Mouse (Mus musculus): ENCODE results near the gene Gnai2.
A peak's percentile ranks its signal among the peaks of the same experiment; 100 is the strongest.
"Not testable (repeated sequence)": the region's sequence is repeated elsewhere in the genome, so short reads cannot be mapped to it uniquely, and the experiment has no call there.

The Gnai2 gene

DNA sequence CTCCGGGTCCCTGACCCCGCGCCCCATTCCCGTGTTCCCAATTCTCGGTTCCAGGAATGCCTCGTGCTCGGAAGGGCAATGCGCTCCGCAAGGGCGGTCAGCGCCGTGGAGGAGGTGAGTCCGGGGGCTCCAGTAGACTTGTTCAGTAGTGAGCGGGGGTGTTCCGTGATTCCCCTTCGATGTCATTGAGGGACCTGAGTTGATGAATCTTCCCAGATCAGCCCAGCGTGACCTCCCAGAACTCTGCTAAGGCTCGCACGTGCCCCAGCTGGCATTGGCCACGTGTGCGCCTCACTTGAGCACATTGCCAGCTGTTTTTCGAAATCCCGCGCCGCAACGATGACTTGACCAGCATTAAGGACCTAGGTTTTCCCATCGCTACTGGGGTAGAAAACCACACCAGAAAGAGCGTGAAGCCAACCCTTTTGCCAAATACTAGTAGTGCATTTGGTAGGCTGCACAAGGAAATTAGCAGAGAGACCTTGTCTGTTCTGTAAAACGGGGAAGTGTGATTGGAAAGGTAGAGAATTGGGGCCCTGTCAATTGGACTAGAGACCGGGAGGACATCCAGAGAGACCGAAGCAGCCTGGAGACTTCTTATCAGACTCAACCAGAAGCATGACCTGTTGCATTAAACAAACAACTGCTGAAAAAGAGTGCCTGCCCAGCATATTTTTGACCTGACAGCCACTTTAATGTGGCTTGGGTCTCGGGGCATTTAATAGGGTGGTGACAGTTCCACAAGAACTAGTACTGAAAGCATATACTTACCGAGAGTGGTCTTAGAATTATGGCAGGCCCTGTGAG is 47.1 kb downstream of the Gnai2 start:
- peak; percentile 71 for DNase-seq (ENCODE audit: low read depth)

DNA sequence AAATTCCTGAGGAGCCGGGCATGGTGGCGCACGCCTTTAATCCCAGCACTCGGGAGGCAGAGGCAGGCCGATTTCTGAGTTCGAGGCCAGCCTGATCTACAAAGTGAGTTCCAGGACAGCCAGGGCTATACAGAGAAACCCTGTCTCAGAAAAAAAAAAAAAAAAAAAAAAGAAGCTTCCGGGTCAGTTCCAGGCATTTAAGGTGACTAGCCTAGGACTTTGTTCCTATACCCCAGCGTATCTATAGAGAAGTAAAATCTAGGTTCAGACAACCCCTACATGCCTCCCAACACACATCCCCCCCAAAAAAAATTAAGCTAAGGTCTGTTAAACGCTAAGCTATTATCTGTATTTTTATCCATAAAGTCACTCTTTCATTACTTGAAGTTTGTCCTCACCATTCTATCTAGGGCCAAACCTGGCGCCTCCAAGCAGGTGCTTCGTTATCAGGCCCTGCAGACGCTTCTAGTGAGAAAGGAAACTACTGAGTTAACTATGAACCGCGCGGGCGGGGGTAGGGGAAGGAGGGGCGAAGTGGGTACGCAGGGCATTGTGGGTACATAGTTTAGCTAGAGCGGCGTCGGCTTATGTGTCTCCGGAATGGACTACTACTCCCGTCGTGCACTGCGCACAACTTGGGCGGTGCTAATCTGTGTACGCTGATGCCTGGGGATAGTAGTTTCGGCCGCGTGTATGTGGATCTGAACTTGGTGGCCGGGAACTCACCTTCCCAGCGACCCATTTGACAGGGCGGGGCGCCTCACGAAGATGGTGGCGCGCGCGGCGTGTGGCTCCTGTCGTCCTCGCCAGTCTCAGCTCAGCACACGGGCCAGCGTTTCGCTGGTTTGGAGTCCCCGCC is 48.0 kb downstream of the Gnai2 start, which contains the start of gene Ifrd2:
TSS of gene Ifrd2 (plus strand) at position 669 of the 859 bp plus-strand sequence.
- peak; percentile 95 for DNase-seq (ENCODE audit: low read depth)

DNA sequence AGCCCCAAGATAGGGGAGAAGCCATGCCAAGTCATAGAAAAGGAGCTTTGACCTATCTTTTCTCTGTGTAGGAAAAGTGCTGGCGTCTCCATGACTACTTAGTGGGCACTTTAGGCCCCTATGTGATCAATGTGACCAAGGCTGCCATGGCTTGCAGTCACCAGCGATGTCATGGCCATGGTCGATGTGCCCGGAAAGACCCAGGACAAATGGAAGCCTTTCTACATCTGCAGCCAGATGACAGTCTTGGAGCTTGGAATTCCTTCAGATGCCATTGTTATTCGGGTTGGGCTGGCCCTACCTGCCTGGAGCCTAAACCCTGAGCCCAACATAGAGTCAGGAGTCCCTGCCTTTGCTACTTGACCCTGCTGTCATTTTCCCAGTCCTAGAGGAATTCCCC is 48.7 kb downstream of the Gnai2 start:
- DNase-seq (ENCODE audit: low read depth): no peak

DNA sequence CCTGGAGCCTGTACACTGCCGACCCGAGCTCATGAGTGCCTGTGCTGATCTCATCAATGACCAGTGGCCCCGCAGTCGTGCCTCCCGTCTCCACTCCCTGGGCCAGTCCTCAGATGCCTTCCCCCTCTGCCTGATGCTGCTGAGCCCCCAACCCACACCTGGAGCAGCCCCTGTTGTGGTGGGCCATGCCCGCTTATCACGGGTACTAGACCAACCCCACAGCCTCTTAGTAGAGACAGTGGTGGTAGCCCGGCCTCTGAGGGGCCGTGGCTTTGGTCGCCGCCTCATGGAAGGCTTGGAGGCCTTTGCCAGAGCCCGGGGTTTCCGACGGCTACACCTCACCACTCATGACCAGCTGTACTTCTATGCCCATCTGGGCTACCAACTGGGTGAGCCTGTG is 52.0 kb downstream of the Gnai2 start:
- no peak for DNase-seq (ENCODE audit: low read depth)

DNA sequence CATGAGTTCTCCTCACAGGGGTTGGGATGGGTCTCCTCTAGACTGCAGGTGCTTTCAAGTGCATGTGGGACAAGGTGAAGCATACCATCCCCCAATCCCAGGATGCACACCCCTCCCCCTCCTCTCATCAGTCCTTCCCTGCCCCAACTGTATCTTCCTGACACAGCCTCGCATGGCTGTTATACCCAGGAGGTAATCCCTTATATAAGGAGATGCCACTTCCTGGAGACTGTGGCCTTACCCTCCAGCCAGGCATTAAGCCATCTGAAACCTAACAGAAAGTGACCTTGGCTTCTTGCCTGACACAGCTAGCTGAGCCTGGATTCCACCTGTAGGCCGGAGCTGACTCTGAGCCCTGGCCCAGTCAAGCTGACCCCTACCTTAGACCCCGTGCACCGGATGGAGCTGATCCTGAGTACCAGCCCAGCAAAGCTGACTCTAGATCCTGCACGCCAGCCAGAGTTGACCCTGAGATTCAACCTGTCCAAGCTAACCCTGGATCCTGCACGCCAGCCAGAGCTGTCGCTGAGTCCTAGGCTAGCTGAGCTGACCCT is 52.6 kb downstream of the Gnai2 start:
- DNase-seq (ENCODE audit: low read depth): no peak

DNA sequence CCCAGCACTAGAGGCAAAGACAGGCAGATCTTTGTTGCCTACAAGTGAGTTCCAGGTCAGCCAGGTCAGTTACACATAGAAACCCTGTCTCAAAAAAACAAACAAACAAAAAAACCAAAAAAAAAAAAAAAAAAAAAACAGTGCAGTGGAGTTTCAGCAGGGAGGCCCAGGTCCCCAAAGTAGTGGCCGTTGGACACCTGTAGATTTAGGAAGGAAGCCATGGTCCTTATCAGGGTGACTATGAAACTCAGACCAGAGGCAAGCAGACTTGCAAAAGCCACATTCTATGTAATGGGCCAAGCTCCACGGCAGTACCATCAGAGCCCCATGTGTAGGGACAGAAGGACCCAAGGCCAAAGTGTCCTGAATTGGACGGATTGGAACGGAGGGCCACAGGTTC is 53.6 kb downstream of the Gnai2 start:
- DNase-seq (ENCODE audit: low read depth): no peak

DNA sequence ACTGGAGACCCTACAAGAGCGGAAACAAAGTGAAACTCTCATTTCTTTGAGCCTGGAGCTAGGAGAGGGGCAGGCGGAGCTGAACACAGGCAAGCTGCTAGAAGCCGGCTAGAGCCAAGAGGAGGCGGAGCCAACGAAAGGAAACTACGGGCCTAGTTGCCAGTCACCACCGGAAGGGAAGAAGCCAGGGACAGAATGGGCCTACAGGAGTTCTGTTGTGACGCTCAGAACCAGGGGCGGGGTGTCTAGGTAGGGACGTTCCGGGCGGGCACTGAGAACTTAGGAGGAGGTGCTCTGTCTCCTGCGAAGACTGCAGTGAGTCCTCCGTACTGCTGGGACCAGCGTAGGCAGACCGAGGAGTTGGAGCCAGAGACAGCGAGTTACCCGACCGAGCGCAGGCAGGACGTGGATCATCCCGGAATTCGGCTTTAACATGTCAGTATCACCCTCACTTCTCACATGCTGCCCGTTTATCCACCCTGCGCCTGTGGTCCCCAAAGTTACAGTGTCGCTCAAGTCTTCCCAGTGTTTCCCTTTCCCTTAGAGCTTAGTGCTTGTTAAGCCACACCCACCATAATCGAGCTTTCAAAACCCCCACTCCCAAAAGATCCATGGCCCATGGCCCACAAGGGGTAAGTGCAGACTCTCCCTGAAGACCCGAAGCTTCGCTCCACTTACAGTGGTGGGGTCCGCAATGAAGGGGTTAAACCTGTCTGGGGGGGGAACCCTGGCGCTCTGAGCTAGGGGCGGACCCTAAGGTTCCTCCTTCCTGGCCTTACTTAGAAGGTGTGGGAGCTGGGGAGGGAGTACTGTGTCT is 54.5 kb downstream of the Gnai2 start, which contains the start of gene Hyal3:
TSS of gene Hyal3 (plus strand) at position 318 of the 817 bp plus-strand sequence.
- peak; percentile 90 for DNase-seq (ENCODE audit: low read depth)

DNA sequence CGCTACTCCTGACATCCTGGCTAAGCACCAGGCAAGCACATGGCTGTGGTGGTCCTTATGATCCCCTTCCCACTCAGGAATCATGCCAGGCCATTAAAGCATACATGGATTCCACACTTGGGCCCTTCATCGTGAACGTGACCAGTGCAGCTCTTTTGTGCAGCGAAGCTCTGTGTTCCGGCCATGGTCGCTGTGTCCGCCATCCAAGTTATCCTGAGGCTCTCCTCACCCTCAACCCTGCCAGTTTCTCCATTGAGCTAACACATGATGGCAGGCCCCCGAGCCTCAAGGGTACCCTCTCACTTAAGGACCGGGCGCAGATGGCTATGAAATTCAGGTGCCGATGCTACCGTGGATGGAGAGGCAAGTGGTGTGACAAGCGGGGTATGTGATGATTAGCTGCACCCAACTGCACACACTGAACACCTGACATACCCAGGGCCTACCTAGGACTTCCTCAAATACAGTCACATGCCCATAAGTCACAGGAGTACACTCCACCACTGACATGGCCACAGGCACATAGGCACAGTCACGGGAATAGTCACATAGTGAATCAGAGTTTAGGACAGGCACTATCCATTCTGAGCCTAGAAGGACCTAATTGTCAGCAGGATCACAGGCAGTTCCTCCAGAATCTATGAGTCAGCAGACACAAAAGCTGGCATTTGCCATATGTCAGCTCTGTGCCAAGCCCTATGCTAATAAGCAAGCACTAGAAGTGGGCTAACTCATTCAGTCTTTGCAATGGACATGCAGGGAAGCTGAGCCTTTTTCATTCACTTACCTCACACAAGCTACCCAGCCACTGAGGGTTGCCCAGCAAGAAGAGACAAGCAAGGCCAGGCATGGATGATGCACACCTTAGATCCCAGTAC is 55.9 kb downstream of the Gnai2 start:
- DNase-seq (ENCODE audit: low read depth): peak; percentile 53

DNA sequence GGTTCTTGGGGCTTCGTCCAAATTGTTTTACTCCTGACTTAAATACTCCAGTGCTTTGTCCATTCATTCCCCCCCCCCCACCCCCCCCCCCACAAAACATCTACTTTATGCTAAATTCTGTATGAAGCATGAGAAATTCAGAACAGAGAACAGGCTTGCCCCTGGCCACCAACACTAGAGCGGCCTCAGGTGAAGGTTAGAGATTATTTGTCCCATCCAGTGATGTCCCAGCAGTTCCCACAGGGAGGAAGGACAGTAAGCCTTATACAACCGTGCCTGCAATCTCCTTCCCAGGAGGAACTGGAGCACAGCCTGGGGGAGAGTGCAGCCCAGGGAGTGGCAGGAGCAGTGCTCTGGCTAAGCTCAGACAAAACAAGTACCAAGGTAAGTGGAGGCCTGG is 56.6 kb downstream of the Gnai2 start, which contains the start of gene Naa80:
TSS of gene Naa80 (plus strand) at position 301 of the 400 bp plus-strand sequence.
- DNase-seq (ENCODE audit: low read depth): no peak

DNA sequence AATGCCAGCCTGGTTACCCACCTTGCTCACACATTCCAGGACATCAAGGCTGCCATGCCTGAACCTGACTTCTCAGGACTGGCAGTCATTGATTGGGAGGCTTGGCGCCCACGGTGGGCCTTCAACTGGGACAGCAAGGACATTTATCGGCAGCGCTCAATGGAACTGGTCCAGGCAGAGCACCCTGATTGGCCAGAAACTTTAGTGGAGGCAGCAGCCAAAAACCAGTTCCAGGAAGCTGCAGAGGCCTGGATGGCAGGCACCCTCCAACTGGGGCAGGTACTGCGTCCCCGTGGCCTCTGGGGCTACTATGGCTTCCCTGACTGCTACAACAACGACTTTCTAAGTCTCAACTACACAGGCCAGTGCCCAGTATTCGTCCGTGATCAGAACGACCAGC is 57.3 kb downstream of the Gnai2 start:
- no peak for DNase-seq (ENCODE audit: low read depth)

DNA sequence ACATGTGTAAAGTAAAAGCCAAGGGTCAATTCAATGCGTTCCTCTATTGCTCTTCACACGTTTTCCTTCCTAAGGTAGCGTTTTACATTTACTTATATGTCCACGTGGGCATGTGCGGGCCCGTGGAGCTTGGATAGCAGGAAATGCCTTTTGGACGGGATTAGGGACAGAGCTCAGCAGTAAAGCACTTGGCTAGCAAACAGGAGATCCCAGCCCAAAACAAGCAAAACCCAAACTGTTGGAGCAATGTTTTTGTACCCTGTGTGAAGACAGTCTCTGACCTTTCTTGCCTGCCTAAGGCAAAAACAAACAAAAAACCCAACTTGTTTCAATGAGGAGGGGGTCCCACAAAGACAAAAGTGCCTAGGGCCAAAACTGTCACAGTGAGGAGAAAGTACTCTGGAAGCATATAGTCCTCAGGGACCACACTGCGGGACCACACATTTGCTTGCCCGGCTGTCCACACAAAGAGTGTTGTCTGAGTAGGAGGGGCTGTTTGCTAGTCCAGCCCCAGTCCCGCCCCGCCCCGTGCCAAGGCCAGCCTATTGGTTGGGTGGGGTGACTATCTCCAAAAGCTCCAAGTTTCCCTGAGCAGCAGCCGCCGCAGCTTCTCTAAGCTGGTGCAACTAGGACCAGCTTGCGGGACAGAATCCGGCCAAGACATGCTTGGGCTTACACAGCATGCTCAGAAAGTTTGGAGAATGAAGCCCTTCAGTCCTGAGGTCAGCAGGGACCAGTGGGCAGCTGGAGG is 58.6 kb downstream of the Gnai2 start, which contains the start of gene Hyal1:
TSS of gene Hyal1 (plus strand) at position 571 of the 751 bp plus-strand sequence.
- DNase-seq (ENCODE audit: low read depth): peak; percentile 86

DNA sequence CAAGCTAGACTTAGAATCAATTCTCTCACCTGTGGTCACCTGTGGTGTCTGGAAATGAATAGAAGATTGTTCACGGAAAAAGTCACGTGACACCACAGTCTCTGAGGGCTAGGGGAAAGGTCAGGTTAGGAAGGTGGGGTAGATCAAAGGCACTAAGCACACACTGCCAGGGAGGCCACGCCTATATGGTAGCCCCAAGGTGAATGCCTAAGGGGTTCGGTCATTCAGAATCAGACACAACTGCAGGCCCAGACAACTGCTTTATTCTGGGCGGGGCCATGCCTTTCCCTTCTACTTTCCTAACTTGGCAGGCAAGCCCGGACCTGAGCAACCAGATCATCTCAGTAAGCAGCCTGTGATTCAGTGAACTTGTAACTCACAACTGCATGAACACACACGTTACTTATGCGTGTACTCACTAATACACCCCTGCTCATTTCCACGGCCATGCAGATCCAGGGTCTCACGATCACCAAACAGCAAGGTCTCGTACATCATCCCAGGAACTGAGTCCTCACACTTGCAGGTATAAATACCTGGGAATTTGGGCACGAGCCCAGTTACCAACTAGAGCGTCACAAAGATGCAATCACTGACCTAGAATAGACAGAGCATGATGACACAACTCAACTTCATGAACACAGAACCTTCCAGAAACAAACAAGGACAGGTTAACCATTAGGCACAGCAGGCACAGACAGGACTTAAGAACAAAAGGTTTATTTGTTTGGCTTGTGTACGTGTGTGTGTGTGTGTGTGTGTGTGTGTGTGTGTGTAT is 59.4 kb downstream of the Gnai2 start:
- peak; percentile 59 for DNase-seq (ENCODE audit: low read depth)

DNA sequence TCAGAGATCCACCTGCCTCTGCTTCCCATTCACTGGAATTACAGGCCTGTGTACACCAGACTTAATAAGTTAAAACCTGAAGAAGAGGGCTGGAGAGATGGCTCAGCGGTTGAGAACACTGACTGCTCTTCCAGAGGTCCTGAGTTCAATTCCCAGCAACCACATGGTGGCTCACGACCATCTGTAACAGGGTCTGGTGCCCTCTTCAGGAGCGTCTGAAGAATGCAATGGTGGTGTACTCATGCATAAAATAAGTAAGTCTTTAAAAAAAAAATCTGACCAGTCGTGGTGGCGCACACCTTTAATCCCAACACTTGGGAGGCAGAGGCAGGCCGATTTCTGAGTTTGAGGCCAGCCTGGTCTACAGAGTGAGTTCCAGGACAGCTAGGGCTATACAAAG is 61.4 kb downstream of the Gnai2 start:
- not testable (repeated sequence) for DNase-seq (ENCODE audit: low read depth)

DNA sequence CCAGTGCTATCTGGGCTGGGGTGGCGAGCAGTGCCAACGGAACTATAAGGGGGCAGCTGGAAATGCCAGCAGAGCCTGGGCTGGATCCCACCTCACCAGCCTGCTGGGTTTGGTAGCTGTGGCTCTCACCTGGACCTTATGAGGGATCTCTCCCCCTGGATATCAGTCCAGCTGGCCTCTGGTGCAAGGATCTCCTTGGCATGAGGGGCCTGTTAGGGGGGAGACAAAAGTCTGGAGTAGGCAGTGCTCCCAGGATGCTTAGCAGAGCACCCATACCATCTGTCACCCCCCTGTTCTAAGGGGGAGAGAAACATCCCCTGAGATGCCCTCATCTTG is 62.9 kb downstream of the Gnai2 start:
- no peak for DNase-seq (ENCODE audit: low read depth)

DNA sequence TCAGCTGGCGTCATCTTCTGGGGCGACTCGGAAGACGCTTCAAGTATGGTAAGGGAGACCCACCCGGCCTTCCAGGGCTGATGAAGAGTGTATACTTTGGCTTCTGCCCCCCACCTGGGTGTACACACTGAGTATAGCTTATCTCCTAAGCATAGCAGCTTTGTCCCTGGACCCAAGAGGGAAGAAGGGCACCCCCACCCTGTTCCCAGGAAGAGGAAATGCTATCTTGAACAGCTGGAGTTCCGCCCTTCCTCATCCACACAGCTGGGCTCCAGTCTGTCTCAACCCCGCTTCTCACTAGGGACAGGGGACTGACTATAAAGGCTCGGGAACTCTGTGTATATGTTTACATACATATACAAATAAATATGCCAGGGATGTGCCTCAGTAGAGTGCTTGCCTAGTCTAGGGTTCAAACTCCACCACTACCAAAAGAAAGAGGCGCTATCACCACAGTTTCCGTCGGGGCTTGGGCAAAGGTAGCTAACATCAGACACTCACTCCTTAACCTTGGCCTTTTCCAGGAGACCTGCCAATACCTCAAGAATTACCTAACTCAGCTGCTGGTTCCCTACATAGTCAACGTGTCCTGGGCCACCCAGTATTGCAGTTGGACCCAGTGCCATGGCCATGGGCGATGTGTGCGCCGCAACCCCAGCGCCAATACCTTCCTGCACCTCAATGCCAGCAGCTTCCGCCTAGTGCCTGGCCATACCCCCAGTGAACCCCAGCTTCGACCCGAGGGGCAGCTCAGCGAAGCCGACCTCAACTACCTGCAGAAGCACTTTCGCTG is 63.4 kb downstream of the Gnai2 start:
- no peak for DNase-seq (ENCODE audit: low read depth)

DNA sequence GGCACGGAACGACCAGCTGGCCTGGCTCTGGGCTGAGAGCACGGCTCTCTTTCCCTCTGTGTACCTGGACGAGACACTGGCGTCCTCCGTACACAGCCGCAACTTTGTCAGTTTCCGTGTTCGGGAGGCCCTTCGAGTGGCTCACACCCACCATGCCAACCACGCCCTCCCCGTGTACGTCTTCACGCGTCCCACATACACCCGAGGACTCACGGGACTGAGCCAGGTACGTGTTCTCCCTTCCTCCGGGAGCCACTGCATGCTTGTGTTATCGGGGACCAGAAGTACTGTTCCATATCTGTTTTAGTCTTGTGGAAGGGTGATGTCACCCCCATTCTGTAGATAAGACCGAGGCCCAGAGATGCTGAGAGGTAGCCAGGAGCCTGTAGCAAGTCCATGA is 64.3 kb downstream of the Gnai2 start:
- DNase-seq (ENCODE audit: low read depth): no peak

DNA sequence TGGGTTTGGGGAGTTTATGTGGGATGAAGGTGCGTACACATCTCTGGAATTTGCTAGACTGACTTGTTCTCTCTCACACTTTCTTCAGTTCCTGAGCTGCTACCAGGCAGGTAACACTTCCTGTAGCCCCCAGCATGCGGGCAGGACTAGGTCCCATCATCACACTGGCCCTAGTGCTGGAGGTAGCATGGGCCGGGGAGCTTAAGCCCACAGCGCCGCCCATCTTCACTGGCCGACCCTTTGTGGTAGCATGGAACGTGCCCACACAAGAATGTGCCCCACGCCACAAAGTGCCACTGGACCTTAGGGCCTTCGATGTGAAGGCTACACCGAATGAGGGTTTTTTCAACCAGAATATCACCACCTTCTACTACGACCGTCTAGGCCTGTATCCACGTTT is 65.2 kb downstream of the Gnai2 start:
- DNase-seq (ENCODE audit: low read depth): no peak

DNA sequence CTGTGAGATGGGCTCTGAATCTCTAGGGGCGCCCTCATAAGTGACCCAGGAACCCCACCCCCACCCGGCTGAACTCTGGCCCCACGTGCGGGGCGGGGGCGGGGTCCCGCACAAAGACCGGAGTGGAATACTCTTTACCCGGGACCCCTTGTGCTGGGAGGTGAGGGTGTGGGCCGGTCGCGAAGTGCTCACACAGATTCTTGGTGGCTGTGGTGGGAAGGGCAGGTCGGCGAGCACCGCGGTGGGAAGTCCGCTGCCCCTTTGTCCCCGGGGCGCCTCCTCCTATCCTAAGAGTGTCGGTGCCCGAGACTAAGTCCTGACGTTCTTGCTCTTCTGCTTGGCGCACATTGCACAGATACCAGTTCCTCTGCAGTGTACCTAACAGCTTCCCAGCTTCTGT is 65.9 kb downstream of the Gnai2 start:
- DNase-seq (ENCODE audit: low read depth): no peak

All from NIH3T3 (cell line).